Mouse (Mus musculus): ENCODE results near the gene Slc7a10.

Slc7a10 gene

DNA sequence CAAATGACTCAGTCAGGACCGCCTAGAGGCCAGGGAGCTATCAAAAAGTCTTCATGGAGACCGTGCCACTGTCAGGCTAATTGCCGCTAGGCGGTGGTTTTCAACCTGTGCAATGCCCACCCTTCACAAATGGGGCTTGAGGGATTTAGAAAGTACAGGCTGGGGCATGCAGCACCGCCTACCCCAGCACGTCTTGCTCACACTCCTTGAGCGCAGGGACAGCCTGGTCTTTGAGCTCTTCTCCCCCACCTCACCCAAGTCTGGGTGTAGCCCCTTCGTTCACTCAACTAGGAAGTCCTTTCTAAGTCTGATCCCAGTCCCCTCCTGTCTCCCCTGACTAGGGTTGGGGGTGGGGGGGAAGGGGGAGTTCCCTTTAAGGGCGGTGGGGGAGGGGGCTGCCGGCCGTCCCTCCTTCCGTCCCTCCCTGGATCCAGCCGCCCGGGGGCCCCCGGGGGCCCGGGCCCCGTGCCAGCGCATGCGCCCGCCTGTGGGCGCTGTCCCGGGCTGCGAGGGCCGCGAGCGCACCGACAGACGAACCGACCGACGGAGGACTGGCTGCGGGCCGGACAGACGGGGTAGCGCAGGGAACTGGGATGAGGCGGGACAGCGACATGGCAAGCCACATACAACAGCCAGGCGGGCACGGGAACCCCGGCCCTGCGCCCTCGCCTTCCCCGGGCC is at the start of gene Slc7a10:
Slc7a10 (plus strand) TSS at position 497 of the 681 bp plus-strand sequence.
- DNase-seq = no peak

- DNase-seq = no peak
These were observed 48.7 kb upstream of the Slc7a10 start for GRCm38 (mm10) chr7:35137524-35137923.

- no peak for DNase-seq
These were observed 47.7 kb upstream of the Slc7a10 start for GRCm38 (mm10) chr7:35138481-35138880.

GRCm38 (mm10) chr7:35139880-35140279 is 46.3 kb upstream of the Slc7a10 start:
- DNase-seq = no peak

GRCm38 (mm10) chr7:35141519-35141918 is 44.7 kb upstream of the Slc7a10 start:
- peak; percentile 80 for DNase-seq

DNA sequence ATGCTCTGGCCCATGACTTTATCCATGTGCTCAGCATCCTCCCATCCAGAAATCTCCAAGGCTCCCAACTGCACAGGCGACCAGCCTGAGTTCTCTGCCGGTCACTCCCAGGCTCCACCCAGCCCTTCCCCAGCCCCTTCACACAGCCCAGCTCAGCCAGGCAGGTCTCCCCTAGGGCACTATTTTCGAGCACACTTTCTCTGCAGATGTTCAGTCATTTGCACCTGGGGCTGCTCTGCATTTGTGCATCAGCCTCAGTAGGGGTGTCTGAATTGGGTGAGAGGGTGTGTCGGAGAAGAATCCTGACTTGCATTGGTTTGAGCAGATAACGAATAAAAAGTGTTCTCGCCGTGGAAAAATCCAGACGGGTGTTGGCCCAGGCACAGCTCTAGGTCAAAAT is 43.7 kb upstream of the Slc7a10 start:
- peak; percentile 39 for DNase-seq

- DNase-seq = peak; percentile 96
These were observed 42.1 kb upstream of the Slc7a10 start for GRCm38 (mm10) chr7:35143864-35144618.

DNA sequence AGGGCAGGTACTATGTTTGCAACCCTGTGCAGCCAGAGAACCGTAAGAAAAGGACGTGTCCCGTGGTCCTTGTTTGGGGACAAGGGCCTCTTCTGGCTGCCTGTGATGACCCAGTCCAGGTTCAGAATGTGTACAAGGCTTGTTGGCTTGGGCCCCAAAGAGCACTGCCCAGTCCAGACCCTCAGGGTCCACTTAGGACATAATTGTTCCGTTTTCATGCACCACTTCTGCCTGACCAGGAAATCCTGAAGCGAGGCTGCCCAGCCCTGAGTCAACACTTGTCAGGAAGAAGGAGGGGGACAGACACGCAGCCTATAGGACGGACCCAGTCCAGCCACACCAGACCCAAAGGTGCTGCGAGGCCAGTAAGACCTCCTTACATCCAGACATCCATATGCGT is 41.1 kb upstream of the Slc7a10 start:
- DNase-seq = peak; percentile 43

DNA sequence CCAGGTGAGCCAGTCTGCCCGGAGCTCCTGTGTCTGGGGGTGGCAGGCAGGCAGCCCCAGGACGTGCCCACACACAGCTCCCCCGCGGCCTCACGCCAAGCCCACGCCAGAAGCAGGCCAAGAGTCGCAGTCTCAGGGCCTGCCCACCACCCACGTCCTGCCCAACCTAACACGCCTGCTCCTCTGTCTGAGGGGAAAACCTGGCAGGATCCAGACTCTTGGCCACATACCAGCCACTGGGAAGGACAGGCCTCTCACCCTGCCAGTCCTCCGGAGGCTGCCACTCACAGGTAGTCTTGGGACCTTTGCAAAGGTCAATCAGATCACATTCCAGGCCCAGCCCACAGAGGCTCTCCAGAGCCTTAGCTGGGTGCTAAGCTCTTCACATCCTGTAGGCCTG is 39.9 kb upstream of the Slc7a10 start:
- peak; percentile 91 for DNase-seq

DNA sequence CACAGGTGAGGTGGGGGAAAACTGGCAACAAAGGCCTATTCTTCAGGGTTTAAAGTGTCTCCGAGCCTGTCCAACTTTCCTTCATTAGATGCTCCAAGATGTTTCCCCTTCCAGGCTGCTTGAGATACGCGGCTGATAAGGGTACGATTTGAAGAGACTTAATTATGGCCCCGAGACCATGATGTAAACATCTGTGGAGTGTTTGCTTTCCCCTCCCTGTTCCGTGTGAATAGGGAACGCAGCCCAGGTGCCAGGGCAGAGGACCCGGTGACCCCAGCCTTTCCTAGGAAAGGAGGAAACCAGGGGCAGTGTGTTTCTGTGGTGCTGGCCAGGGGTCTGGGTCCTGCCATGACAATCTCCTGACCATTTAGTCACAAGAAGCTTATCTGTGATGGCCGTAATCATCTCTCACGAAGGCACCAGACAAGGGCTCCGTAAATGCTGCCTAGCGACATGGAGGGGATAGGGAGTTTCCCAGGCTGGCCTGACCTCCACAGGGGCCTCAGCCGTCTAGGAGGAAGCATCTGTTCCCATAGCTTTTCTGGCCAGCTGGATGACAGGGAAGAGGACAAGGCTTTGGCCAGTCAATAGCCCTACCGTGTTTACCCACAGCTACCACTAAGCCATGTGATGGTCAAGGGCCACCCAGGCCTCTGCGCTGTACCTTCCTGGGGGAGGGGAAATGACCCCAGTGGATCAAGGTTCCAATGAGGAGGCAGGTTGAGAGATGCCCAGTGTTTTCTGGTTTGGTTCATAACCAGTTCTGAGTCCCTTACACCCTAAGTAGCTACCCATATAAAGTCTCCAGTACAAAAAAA is 36.4 kb upstream of the Slc7a10 start:
- no peak for DNase-seq

- no peak for DNase-seq
These were observed 35.3 kb upstream of the Slc7a10 start for GRCm38 (mm10) chr7:35150860-35151259.

- DNase-seq = no peak
These were observed 31.7 kb upstream of the Slc7a10 start for GRCm38 (mm10) chr7:35154449-35154848.

DNA sequence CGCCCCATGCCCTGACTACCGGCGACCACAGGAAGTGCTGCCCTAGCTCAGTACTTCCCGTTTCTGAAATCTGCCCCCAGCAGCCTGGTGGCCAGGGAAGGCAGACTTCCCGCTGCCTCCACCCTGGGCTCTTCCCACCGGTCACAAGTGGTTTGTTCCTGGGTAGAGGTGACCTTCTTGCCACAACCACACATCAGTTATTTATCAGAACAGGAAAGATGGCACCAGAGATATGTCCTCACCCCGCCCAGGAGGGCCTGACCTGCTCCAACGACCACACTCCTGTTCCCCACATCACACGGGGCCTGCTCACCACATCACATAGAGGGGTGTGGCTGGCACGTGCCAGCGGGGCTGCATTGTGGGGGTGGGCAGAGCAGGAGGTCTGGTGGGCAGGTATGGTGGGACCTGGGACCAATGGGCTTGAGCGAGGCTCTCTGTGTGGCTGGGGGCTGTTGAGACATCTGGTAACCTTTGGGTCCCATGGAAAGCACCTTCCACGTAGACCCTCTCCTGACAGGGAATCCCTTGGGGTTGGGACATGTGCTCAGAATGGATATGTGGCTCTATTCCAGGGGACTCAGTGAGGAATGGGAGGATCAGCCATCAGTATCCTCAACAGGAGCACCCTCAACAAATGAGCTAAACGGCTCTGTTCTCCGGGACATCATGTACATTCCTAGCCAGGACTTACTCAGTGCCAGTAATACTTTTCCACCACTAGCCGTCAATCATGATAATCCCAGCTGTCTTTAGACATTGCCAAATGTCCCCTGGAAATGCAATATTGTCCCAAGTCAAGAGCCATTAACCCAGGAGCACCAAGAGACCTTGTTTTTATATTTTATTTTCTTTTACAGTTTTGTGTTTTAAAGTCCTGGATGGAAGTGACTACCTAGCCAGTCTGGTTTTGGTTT is 29.4 kb upstream of the Slc7a10 start:
- DNase-seq = no peak

GRCm38 (mm10) chr7:35157512-35157911 is 28.7 kb upstream of the Slc7a10 start:
- no peak for DNase-seq

DNA sequence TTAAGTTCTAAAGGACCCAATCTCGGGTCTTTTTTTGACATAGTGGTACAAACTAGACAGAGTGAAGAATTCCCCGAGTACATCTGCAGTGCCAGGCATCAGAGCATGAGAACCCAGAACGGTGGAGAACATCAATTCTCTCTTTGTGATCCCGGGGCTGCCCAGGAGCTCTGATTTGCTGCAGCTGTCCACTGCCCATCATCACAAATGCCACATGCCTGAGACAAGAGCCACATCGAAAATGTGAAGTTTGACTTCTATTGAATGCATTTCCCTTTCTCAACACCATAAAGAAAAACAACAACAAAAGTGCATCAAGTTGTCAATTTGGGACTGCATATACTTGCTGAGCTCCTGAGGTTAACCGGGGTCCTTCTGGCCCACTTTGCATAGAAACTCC is 23.7 kb upstream of the Slc7a10 start:
- DNase-seq = no peak

GRCm38 (mm10) chr7:35163600-35163999 is 22.6 kb upstream of the Slc7a10 start:
- DNase-seq = no peak

DNA sequence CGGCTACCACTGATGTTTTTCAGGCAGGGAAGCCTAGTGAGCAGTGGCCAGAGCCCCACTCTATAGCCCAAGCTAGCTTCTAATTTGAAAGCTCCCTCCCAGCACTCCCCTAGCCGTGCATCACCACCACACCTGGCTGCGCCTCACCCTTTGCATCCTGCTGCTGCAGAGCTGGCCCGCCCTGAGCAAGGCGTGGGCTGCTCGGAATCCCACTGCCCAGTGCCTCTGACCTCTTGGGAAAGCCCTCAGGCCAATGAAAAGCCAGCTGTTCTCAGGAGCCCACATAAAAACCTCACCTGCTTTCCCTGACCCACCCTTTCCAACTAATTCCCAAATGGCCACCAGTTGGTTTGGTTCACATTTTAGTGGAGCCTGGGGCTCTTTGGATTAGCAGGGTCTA is 22.1 kb upstream of the Slc7a10 start:
- DNase-seq = no peak

- DNase-seq = no peak
These were observed 19.2 kb upstream of the Slc7a10 start for GRCm38 (mm10) chr7:35166988-35167387.

DNA sequence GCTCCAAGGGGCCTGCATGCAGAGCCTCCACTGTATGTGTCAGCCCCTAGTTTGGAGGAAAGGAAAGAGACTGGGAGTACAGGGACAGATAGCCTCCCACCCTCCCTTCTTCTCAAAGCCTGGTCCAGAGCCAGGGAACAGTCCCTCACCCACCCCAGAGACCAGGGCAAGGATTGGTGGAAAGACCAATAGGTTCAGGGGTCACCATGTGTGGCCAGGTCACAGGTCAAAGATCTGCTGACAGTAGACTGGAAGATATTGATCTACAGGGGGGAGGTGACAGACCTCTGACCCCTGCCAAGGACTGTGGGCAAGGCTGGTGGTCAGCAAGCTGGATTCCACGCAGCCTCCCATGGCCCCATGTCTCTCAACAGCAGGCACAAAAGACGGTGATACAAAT is 18.3 kb upstream of the Slc7a10 start:
- DNase-seq = no peak

GRCm38 (mm10) chr7:35169341-35169740 is 16.8 kb upstream of the Slc7a10 start:
- peak; percentile 96 for DNase-seq

- peak; percentile 89 for DNase-seq
These were observed 14.3 kb upstream of the Slc7a10 start for GRCm38 (mm10) chr7:35171867-35172382.

GRCm38 (mm10) chr7:35172519-35172918 is 13.7 kb upstream of the Slc7a10 start:
- no peak for DNase-seq

All from kidney, adult 9 months (tissue).